Mouse (Mus musculus): Measurements from ENCODE around the gene Alg9.

Alg9 gene

GRCm38 (mm10) chr9:50774991-50775612 is at the start of gene Alg9, which contains the start of gene 1110032A03Rik:
Alg9 (plus strand) TSS chr9:50775019.
1110032A03Rik (minus strand) TSS chr9:50775520.
- DNase-seq (ENCODE audit: low read depth), result peak; percentile 92

DNA sequence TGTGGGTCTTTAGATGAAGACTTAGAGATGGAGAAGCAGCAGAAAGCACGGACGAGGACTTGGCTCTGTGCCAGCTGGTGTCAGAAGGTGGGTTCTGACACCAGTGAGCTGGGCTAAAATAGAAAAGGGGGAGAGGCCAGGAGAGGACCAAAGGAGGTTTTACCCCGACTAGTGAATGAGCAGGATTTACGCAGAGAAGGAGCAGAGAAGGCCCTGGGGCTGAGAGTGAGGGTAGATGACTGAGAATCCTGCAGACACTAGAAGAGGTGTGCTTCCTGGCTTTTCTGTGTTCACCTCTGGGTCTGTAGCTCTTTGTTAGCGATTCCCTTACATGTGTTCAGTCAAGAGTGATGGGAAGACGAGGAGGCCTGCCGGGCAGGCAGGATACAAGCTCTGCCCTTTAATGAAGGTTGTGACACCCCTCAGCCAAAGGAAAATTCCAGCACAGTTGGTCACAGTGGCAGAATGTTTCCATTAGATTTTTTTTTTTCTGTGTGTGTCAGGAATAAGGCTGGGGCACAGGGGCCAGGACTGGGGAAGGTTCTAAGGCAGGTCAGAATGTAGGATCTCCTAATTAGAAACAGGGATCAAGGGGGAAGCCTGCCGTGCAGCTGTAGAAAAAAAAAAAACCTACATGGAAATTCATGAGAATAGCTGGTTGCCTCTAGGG is 48.8 kb upstream of the Alg9 start:
- DNase-seq (ENCODE audit: low read depth), result no peak

- DNase-seq (ENCODE audit: low read depth), result no peak
These were observed 47.5 kb upstream of the Alg9 start for GRCm38 (mm10) chr9:50727171-50727924.

- peak; percentile 27 for DNase-seq (ENCODE audit: low read depth)
These were observed 46.7 kb upstream of the Alg9 start for GRCm38 (mm10) chr9:50727925-50728651.

DNA sequence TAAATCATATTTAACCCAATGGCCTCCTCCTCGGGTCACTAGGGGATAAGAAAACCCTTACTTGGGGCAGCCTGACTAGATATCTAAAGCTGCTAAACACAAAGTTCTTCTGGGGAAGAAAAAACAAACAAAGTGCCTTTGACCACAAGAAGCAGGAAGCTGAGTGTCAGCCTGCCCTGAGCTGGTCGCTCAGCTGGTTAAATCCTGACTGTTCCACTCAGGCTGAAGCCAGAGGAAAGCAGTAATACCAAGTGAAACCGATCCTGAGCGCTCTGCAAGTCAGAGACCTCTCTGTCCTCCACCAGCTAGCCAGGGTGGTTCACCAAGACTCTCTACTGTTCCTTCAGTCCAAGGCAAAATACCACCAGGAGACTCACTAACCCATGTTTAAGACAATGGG is 45.2 kb upstream of the Alg9 start:
- no peak for DNase-seq (ENCODE audit: low read depth)

DNA sequence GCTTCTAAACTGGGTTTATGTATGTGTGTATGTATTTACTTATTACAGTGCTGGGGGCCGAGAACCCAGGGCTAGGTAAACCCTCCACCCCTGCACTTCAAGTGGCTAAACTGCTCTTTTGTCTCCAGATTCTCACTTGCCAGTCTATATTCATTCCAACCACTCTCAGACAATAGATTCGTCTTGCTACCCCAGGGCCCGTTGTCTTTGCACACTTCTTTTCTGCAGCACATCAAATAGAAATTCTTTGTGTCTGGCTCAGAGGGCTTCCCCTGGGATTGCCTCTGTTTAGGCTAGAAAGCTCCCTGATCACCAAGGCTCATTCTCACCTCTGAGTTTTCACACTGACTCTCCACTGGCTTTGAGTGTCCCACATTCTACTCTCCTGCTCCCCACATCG is 42.3 kb upstream of the Alg9 start:
- no peak for DNase-seq (ENCODE audit: low read depth)

GRCm38 (mm10) chr9:50734989-50735388 is 39.8 kb upstream of the Alg9 start:
- DNase-seq (ENCODE audit: low read depth), result peak; percentile 60

DNA sequence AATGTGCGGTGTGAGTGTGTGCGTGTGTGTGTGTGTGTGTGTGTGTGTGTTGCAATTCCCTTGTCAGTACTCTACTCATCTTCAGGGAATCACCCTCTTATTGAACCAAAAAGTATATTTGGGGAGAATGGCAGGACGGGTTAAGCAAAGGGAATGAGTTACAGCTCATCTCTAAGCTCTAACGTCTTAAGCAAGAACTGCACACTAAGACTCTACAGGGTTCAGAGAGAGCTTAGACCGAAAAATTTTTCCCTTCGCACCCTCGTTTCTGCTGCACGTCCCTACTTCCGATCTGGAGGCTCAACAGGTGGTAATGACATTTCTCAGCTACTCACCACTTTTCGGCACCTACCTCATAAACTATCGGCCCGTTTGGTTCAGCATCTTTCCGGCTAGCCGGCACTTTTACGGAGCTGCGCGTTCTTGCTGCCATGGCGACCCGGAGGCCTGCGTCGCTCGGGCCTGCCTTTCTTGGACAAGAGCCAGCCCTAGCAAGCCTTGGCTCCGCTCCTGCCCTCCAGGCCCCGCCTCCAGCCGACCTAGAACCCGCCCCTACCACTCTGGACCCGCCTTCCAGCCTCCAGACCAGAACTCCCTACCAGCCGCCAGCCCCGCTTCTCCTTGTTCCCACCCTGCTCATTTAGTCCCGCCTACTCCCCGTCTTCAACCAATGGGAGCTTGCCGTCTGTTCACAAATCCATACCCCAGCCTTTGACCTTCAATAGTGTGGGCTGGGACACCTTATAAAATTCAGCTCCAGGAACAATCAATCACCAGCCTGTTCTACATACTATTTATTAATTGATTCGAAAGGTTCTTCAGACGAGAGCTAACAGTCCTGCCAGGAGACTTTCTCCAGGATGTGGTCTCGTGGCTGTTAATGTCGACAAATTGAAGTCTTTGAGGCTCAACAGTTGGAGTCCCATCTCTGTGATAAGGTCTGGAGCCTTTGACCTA is 35.6 kb upstream of the Alg9 start, which contains the start of gene Dixdc1:
TSS of gene Dixdc1 (minus strand) at position 604 of the 957 bp plus-strand sequence.
- peak; percentile 85 for DNase-seq (ENCODE audit: low read depth)

- no peak for DNase-seq (ENCODE audit: low read depth)
These were observed 33.7 kb upstream of the Alg9 start for GRCm38 (mm10) chr9:50740867-50741784.

GRCm38 (mm10) chr9:50742261-50742660 is 32.6 kb upstream of the Alg9 start:
- DNase-seq (ENCODE audit: low read depth), result no peak

- no peak for DNase-seq (ENCODE audit: low read depth)
These were observed 32.1 kb upstream of the Alg9 start for GRCm38 (mm10) chr9:50742744-50743143.

DNA sequence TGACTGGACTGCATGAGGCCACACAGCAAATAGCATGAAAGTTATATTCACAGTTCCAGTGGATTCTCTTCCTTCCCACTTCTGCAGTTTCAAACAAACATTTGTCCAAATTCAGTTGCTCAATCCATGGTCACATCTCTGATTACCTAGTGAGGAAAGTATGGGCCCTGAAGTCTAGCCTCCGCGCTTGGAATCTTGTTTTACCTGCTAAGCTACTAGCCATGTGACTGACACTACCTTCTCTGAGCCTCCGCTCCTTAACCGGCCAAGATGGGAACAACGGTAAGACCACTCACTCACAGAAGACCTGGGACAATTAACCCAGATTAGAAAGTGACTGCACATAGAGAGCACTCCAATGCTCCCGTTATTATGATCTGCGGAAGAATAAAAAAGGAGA is 29.0 kb upstream of the Alg9 start:
- no peak for DNase-seq (ENCODE audit: low read depth)

DNA sequence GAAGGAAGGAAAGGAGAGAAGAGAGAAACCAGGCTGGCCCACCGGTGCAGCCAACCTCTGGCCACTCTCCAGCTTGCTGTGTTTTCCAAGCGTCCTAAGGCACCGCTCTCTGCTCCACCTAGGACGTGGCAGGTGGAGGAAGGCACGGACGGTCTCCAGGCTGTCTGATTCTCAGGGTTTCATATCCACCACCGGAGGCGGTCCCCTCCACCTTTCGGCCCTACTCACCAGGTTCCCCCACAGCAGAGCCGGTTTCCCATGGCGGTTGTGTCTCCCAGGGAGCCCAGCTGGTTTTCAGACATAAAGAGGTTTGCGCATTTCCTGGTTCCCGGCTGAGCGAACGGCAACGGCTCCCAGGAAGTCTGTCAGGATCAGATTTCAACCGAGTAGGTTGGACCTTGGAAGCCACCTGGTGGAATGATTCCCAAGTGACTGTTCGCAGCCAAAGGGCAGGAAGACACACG is 28.6 kb upstream of the Alg9 start, which contains the start of gene 2310030G06Rik:
TSS of gene 2310030G06Rik (minus strand) at position 323 of the 464 bp plus-strand sequence.
- no peak for DNase-seq (ENCODE audit: low read depth)

GRCm38 (mm10) chr9:50750706-50751105 is 24.1 kb upstream of the Alg9 start:
- DNase-seq (ENCODE audit: low read depth), result no peak

GRCm38 (mm10) chr9:50751323-50751722 is 23.5 kb upstream of the Alg9 start, which contains the start of gene Cryab:
Cryab (plus strand) TSS chr9:50751325.
- no peak for DNase-seq (ENCODE audit: low read depth)

GRCm38 (mm10) chr9:50752054-50752602 is 22.7 kb upstream of the Alg9 start, which contains the start of gene Hspb2:
Hspb2 (minus strand) TSS chr9:50752354.
- no peak for DNase-seq (ENCODE audit: low read depth)

- no peak for DNase-seq (ENCODE audit: low read depth)
These were observed 21.8 kb upstream of the Alg9 start for GRCm38 (mm10) chr9:50752784-50753615.

DNA sequence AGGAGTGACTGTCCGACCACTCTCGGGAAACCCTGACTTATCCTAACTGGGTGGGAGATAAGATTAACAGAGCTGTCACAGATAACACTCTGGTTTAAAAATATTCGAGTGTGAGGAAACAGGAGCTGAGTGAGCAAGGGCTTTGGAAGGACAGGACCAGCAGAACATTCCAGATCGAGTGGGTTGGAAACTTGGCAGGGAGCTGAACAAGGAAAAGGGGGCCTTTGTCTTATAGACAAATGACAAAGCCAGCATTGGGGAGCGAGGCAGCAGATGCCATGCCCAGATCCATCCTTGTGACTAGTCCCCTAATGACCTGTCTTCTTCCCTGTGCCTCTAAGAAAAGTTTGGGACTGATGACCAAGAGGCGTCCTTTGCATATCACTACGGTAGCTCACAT is 20.9 kb upstream of the Alg9 start:
- no peak for DNase-seq (ENCODE audit: low read depth)

Measured in induced T-regulatory cell, adult 2 months (primary cell).